Mouse (Mus musculus) kidney, embryonic 16.5 days (tissue): ENCODE measurements around the gene Inpp5k. TPM values are rescaled to one million over a fixed set of nuclear protein-coding genes. Genes with fewer than 3 reads are reported as not detected.
A peak's percentile ranks its signal among the peaks of the same experiment; 100 is the strongest.

Experiments used
- ATAC-seq: fragments of 200-750 bp; cut with Nextera tagmentation; 2 replicates; pipeline ENCODE4 v1.8.0; 2017; ENCODE audit warnings: moderate TSS enrichment; ENCODE audit not compliant: low FRiP score, low TSS enrichment
- H3K27ac ChIP-seq: fragments of 300-500 bp; sonication (generic); 2 replicates; pipeline ENCODE4 v1.5.1; 2014; ENCODE audit warnings: low read length
- H3K27me3 ChIP-seq: fragments of 300-500 bp; sonication (generic); 2 replicates; pipeline ENCODE4 v1.6.1; 2014; ENCODE audit warnings: low read length, control low read depth, mixed read lengths; ENCODE audit not compliant: insufficient read depth
- H3K36me3 ChIP-seq: fragments of 300-500 bp; sonication (generic); 2 replicates; pipeline ENCODE4 v1.6.1; 2014; ENCODE audit warnings: low read length, control low read depth, mixed read lengths; ENCODE audit not compliant: insufficient read depth
- H3K4me1 ChIP-seq: fragments of 300-500 bp; sonication (generic); 2 replicates; pipeline ENCODE4 v1.6.1; 2014; ENCODE audit warnings: low read length, control low read depth, mixed read lengths; ENCODE audit not compliant: insufficient read depth
- H3K4me2 ChIP-seq: fragments of 300-500 bp; sonication (generic); replicated peaks from 2 replicates; pipeline ENCODE4 v1.6.1; 2014; ENCODE audit warnings: low read depth, low read length
- H3K4me3 ChIP-seq: fragments of 300-500 bp; sonication (generic); 2 replicates; pipeline ENCODE4 v1.5.1; 2014; ENCODE audit warnings: mild to moderate bottlenecking, low read length
- H3K9ac ChIP-seq: fragments of 300-500 bp; sonication (generic); replicated peaks from 2 replicates; pipeline ENCODE4 v1.6.1; 2014; ENCODE audit warnings: low read length
- H3K9me3 ChIP-seq: fragments of 300-500 bp; sonication (generic); 2 replicates; pipeline ENCODE4 v1.6.1; 2016; ENCODE audit warnings: low read length, control low read depth
- WGBS: fragments of 180-500 bp; shearing (Covaris S2); extraction: QIAGEN DNeasy Blood & Tissue Kit; methylation state at CpG from one replicate; pipeline ENCODE4 v1.1.7; 2014; 5-methylcytosine and 5-hydroxymethylcytosine counted together
- polyA plus RNA-seq: library from polyadenylated mRNA; unstranded; fragments of >200 nt; fragmentation: Nextera tagmentation; extraction: Ambion mirVana; gene quantifications from 2 replicates; pipeline ENCODE4 v1.2.1, GENCODE M21; 2015

The Inpp5k gene
- polyA plus RNA-seq, 1 experiment from 2014 or later: 33.2 TPM

DNA sequence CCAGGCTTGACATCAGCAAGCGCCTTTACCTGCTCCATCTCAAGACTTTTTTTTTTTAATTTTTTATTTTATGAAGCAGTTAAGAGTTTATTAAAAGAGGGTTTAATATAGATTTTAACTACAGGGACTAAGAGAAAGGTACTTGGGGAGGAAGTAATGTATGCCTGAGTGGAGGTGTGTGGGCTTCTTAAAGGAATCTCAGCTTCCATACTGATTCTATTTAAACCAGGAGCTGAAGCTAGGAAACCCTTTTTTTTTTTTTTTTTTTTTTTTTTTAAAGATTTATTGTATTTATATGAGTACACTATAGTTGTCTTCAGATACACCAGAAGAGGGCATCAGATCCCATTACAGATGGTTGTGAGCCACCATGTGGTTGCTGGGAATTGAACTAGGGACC lies 16.0 kb upstream of the Inpp5k start:
- peaks cover 63% of the 10 kb centered on the region for H3K36me3 ChIP-seq
- H3K27ac ChIP-seq: no peak overlapping the region
- no peak overlapping the region for H3K4me2 ChIP-seq
- 100% methylated on average over 1 of the region's 1 CpGs for WGBS
- no peak overlapping the region for H3K9ac ChIP-seq
- no peaks in the 10 kb centered on the region for H3K4me1 ChIP-seq
- no peak for ATAC-seq
- H3K27me3 ChIP-seq: no peaks in the 10 kb centered on the region
- no peaks in the 10 kb centered on the region for H3K9me3 ChIP-seq
- no peak overlapping the region for H3K4me3 ChIP-seq

DNA sequence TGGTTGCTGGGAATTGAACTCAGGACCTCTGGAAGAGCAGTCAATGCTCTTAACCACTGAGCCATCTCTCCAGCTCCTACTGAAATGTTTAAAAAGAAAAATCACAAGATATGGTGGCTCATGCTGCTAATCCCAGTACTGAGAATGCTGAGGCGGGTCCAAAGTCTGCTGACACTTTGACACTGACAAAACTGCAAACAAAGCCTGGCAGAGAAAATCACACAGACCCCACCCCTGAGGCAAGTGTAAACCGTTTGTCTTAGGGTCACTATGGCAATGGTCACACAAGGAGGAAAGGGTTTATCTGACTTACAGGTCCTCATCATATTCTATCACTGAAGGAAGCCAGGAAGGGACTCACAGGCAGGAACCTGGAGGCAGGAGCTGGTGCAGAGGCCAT lies 15.2 kb upstream of the Inpp5k start:
- ATAC-seq: no peak
- H3K27ac ChIP-seq: no peak overlapping the region
- no peaks in the 10 kb centered on the region for H3K9me3 ChIP-seq
- no peaks in the 10 kb centered on the region for H3K4me1 ChIP-seq
- H3K9ac ChIP-seq: no peak overlapping the region
- no peak overlapping the region for H3K4me3 ChIP-seq
- peaks cover 64% of the 10 kb centered on the region for H3K36me3 ChIP-seq
- no peaks in the 10 kb centered on the region for H3K27me3 ChIP-seq
- H3K4me2 ChIP-seq: no peak overlapping the region
- 91% methylated on average over 2 of the region's 2 CpGs for WGBS

DNA sequence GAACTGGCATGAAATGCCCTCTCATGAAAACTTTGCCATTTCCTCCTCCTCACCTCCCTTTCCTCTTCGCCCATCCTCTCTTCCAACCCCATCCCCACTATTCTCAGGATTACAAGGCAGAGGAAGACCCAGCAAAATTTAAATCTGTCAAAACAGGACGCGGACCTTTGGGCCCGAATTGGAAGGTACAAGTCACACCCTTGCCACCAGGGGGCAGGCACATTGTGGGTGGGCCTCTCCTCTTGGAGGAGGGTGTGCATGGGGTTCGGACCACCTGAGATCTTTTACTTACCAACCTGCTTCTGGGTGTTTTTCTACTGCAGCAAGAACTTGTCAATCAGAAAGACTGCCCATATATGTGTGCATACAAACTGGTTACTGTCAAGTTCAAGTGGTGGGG lies 11.7 kb upstream of the Inpp5k start:
- H3K27ac ChIP-seq: no peak overlapping the region
- H3K4me3 ChIP-seq: no peak overlapping the region
- no peak overlapping the region for H3K4me2 ChIP-seq
- H3K4me1 ChIP-seq: peaks cover 6% of the 10 kb centered on the region
- H3K9ac ChIP-seq: no peak overlapping the region
- WGBS: 78% methylated on average over 5 of the region's 5 CpGs
- ATAC-seq: no peak
- peaks cover 46% of the 10 kb centered on the region for H3K36me3 ChIP-seq
- H3K27me3 ChIP-seq: no peaks in the 10 kb centered on the region
- H3K9me3 ChIP-seq: no peaks in the 10 kb centered on the region

DNA sequence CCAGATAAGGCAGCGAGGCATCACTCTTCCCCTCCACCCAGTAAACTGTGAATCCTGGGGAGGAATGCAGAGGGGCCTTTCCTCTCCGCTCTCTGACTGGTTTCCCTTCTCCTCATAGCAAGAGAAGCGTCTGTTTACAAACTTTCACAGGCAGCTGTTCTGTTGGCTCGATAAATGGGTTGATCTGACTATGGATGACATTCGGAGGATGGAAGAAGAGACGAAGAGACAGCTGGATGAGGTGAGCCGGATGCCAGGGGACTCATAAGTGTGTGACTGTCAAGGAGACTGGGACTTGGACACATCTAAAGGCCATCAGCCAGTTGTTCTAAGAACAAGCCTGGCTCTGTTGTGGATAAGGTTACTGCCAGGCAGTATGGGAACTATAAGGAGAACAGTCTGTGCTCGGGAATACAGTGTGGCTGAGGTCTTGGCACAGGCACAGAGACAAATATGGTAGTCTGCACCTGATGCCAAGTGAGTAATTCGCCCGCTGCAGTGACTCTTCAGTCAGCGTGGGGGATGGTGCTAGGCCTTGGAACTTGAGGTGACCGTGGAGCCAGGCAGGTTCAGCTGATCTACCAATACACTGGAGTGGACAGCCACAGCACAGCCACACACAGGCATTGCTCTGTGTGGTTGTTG lies 10.5 kb upstream of the Inpp5k start:
- Histone ChIP-seq H3K9me3 (no peaks in the 10 kb centered on the region), H3K36me3 (peaks cover 39% of the 10 kb centered on the region), H3K9ac (no peak overlapping the region), H3K27ac (no peak overlapping the region), H3K27me3 (no peaks in the 10 kb centered on the region), H3K4me3 (no peak overlapping the region), H3K4me1 (peaks cover 11% of the 10 kb centered on the region), H3K4me2 (no peak overlapping the region)
- no peak for ATAC-seq
- 89% methylated on average over 12 of the region's 12 CpGs for WGBS

DNA sequence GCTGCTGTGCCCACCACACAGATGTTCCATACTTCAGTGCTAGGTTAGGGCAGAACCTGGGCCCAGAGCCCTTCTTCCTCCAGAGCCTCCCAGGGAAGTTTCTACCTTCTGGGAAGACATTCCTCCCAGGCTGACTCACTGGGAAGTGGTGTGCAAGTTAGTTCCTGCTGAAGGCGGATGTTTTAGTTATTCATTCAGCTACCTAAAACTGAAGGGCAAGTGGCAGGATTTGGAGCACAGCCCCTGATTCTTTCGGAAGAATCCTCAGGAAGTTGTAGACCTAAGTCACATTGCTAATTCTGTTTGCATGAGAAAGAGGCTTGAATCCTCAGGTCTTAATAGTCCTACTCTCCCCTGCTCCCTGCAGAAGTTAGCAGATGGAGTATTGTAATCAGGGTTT lies 9.4 kb upstream of the Inpp5k start:
- Histone ChIP-seq H3K9ac (no peak overlapping the region), H3K27me3 (no peaks in the 10 kb centered on the region), H3K9me3 (no peaks in the 10 kb centered on the region), H3K36me3 (peaks cover 39% of the 10 kb centered on the region), H3K4me1 (peaks cover 11% of the 10 kb centered on the region), H3K4me3 (no peak overlapping the region), H3K27ac (peak overlapping the region; percentile 13), H3K4me2 (no peak overlapping the region)
- ATAC-seq: no peak
- WGBS: 76% methylated on average over 2 of the region's 2 CpGs

DNA sequence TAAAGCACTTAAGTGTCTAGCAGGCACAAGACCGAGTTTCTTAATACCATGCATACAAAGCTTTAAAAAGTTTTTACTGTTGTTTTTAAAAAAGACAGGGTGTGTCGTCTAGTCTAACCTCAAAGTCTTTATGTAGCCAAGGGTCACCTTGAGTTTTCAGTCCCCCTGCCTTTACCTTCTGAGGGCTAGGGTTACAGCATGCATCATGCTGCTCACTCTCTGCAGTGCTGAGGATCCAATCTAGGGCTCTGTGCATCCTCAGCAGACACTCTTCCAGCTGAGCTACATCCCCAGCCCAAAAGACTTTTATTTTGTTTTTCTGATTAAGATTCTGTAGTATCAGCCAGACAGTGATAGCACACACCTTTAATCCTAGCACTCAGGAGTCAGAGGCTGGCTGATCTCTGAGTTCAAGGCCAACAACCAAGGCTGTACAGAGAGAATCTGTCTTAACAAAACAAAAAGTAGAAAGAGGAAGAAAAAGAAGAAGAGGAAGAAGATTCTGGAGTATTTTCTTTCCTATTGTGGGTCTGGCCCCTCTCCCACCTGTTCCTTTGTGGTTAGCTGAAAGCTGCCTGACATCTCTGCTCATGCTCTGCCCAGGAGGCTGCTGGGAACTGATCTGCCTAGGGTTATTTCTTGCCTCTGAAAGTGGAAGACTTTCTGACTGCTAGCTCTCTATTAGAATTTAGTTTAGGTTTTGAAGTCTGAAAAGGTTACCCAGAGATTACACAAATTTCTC lies 8.0 kb upstream of the Inpp5k start:
- Histone ChIP-seq H3K36me3 (peaks cover 41% of the 10 kb centered on the region), H3K4me2 (no peak overlapping the region)
- WGBS: 69% methylated on average over 2 of the region's 2 CpGs

DNA sequence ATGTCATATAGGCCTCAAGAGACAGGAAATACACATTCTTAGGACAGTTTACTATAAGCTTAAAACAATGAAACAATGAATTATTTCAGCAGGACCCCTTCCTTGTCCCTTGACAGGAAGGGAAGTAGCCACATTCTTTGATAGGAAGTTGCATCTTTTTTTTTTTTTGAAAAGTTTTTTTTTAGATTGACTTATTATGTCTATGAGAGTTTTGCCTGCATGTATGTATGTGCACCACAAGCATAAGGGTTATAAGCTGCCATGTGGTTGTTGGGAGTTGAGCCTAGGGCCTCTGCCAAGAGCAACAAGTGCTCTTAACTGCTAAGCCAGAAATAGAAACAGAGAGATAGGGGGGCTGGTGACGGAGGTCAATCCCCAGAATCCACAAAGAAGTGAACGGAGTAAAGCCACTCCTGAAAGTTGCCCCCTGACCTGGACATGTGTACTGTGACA lies 6.7 kb upstream of the Inpp5k start:
- Histone ChIP-seq H3K9ac (0 out of 2 replicates have a peak overlapping the region, but pooled peaks have one; percentile 19), H3K4me3 (no peak overlapping the region), H3K4me2 (no peak overlapping the region), H3K27me3 (no peaks in the 10 kb centered on the region), H3K4me1 (peaks cover 11% of the 10 kb centered on the region), H3K36me3 (peaks cover 36% of the 10 kb centered on the region), H3K27ac (peak overlapping the region; percentile 86), H3K9me3 (no peaks in the 10 kb centered on the region)
- WGBS: 50% methylated on average over 2 of the region's 2 CpGs
- ATAC-seq: peak; percentile 57

More for the DNA sequence above, 8.0 kb upstream of the Inpp5k start:
- H3K4me3 ChIP-seq: no peak overlapping the region
- no peak for ATAC-seq
- no peak overlapping the region for H3K9ac ChIP-seq
- H3K27ac ChIP-seq: peak overlapping the region; percentile 70
- peaks cover 11% of the 10 kb centered on the region for H3K4me1 ChIP-seq
- H3K9me3 ChIP-seq: no peaks in the 10 kb centered on the region
- no peaks in the 10 kb centered on the region for H3K27me3 ChIP-seq

DNA sequence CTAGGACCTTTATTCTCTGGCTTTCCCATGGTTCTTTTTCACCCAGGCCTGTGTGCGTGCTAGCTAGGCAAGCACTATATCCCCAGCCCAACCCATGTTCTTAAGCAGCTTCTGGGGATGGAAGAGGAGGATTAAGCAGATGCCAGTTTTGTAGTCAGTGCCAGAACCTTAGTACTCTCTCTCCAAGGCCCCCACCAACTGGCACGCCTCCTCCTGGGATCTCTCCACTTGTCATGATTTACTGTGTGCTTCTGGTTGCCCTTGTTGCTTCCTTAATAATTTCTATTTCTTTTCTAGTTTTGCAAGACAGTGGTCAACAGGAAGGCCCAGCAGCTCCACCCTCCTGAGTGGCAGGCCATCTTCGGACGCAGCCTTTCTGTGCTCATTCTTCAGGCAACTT lies 5.0 kb upstream of the Inpp5k start:
- H3K36me3 ChIP-seq: peaks cover 20% of the 10 kb centered on the region
- H3K27ac ChIP-seq: 0 out of 2 replicates have a peak overlapping the region, but pooled peaks have one; percentile 12
- H3K4me3 ChIP-seq: no peak overlapping the region
- H3K4me1 ChIP-seq: peaks cover 21% of the 10 kb centered on the region
- 77% methylated on average over 4 of the region's 4 CpGs for WGBS
- no peaks in the 10 kb centered on the region for H3K27me3 ChIP-seq
- no peaks in the 10 kb centered on the region for H3K9me3 ChIP-seq
- no peak for ATAC-seq
- no peak overlapping the region for H3K9ac ChIP-seq
- H3K4me2 ChIP-seq: no peak overlapping the region

DNA sequence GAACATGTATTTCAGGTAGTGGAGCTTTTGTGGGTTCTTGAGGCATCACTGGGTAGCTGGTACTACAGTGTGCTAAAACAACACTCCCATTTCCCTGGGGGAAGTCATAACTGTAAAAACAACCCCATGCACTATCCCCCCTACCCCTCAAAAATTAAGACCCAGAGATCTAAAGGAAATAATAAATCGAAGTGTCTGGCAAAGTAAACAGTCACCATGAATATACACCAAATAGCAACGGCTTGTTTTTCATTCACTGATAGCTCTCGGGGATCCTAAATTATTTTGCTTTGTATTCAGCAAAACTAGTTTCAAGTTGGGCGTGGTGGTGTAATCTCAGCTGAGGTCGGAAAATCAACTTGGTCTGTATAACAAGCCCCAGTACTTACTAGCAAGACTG lies 690 bp upstream of the Inpp5k start:
- Histone ChIP-seq H3K9ac (peak overlapping the region; percentile 77), H3K27me3 (no peaks in the 10 kb centered on the region), H3K4me2 (peak overlapping the region; percentile 78), H3K4me1 (peaks cover 31% of the 10 kb centered on the region), H3K4me3 (peak overlapping the region; percentile 62), H3K27ac (peak overlapping the region; percentile 88), H3K9me3 (no peaks in the 10 kb centered on the region), H3K36me3 (peaks cover 20% of the 10 kb centered on the region)
- ATAC-seq: no peak
- WGBS: 7% methylated on average over 5 of the region's 5 CpGs
